Mouse (Mus musculus) heart, embryonic 15.5 days (tissue): ENCODE data around the gene Cyp27b1. TPM values are rescaled to one million over a fixed set of nuclear protein-coding genes. Genes with fewer than 3 reads are reported as not detected.
"Not testable (repeated sequence)": the region's sequence is repeated elsewhere in the genome, so short reads cannot be mapped to it uniquely, and the experiment has no call there.

Source experiments
- ATAC-seq: fragments of 200-750 bp; cut with Nextera tagmentation; replicated peaks from 2 replicates; pipeline ENCODE4 v1.8.0; 2017; ENCODE audit warnings: low read depth, moderate TSS enrichment; ENCODE audit not compliant: insufficient number of reproducible peaks, insufficient read depth, low FRiP score
- H3K27ac ChIP-seq: fragments of 300-500 bp; sonication (generic); 2 replicates; pipeline ENCODE4 v1.5.1; 2015; ENCODE audit warnings: mild to moderate bottlenecking, inconsistent platforms
- H3K27me3 ChIP-seq: fragments of 300-500 bp; sonication (generic); 2 replicates; pipeline ENCODE4 v1.6.1; 2015; ENCODE audit warnings: inconsistent platforms
- H3K36me3 ChIP-seq: fragments of 300-500 bp; sonication (generic); 2 replicates; pipeline ENCODE4 v1.6.1; 2015; ENCODE audit warnings: mild to moderate bottlenecking, inconsistent platforms
- H3K4me1 ChIP-seq: fragments of 300-500 bp; sonication (generic); replicated peaks from 2 replicates; pipeline ENCODE4 v1.6.1; 2015; ENCODE audit warnings: inconsistent platforms
- H3K4me2 ChIP-seq: fragments of 300-500 bp; sonication (generic); 2 replicates; pipeline ENCODE4 v1.6.1; 2015; ENCODE audit warnings: inconsistent platforms, mild to moderate bottlenecking, moderate library complexity
- H3K4me3 ChIP-seq: fragments of 300-500 bp; sonication (generic); 2 replicates; pipeline ENCODE4 v1.5.1; 2015; ENCODE audit warnings: mild to moderate bottlenecking, inconsistent platforms
- H3K9ac ChIP-seq: fragments of 300-500 bp; sonication (generic); 2 replicates; pipeline ENCODE4 v1.6.1; 2015; ENCODE audit warnings: mild to moderate bottlenecking, inconsistent platforms
- H3K9me3 ChIP-seq: fragments of 300-500 bp; sonication (generic); replicated peaks from 2 replicates; pipeline ENCODE4 v1.6.1; 2016; ENCODE audit warnings: inconsistent platforms
- WGBS: fragments of 180-500 bp; shearing (Covaris S2); methylation state at CpG from one replicate; pipeline ENCODE4 v1.1.7; 2015; ENCODE audit warnings: mixed read lengths; 5-methylcytosine and 5-hydroxymethylcytosine counted together
- polyA plus RNA-seq: library from polyadenylated mRNA; unstranded; fragments of >200 nt; fragmentation: Nextera tagmentation; extraction: Ambion mirVana; gene quantifications from 2 replicates; pipeline ENCODE4 v1.2.1, GENCODE M21; 2015

The Cyp27b1 gene
- polyA plus RNA-seq, 1 experiment from 2014 or later: 0.08 TPM

DNA sequence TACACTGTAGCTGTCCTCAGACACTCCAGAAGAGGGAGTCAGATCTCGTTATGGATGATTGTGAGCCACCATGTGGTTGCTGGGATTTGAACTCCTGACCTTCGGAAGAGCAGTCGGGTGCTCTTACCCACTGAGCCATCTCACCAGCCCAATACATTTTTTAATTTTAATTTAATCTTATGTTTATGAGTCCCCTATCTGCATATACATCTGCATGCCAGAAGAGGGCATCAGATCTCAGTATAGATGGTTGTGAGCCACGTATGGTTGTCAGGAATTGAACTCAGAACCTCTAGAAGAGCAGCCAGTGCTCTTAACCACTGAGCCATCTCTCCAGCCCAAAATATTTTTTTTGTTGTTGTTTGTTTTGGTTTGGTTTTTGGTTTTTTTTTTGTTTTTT, 24.2 kb downstream of the Cyp27b1 start:
- not testable (repeated sequence) for H3K9me3 ChIP-seq, H3K4me2 ChIP-seq, H3K27ac ChIP-seq, H3K4me3 ChIP-seq, ATAC-seq, H3K9ac ChIP-seq
- Histone ChIP-seq H3K36me3 (peaks cover 15% of the 10 kb centered on the region), H3K27me3 (peaks cover 24% of the 10 kb centered on the region), H3K4me1 (peaks cover 21% of the 10 kb centered on the region)
- 84% methylated on average over 4 of the region's 4 CpGs for WGBS

DNA sequence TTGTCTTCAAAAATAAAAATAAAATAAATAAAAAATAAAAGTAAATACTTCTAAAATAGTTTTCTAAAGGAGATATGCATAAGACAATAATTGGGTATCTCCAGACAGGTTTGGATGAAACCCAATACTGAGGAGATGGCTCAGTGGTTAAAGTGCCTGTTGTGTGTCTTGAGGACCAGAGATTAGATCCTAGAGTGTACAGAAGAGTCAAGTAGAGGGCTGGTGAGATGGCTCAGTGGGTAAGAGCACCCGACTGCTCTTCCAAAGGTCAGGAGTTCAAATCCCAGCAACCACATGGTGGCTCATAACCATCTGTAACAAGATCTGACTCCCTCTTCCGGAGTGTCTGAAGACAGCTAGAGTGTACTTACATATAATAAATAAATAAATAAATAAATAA, 24.9 kb downstream of the Cyp27b1 start:
- not testable (repeated sequence) for H3K27ac ChIP-seq, H3K4me2 ChIP-seq, H3K36me3 ChIP-seq, H3K9ac ChIP-seq, ATAC-seq, H3K4me3 ChIP-seq, H3K9me3 ChIP-seq
- peaks cover 31% of the 10 kb centered on the region for H3K27me3 ChIP-seq
- WGBS: 72% methylated on average over 2 of the region's 2 CpGs
- peaks cover 23% of the 10 kb centered on the region for H3K4me1 ChIP-seq

DNA sequence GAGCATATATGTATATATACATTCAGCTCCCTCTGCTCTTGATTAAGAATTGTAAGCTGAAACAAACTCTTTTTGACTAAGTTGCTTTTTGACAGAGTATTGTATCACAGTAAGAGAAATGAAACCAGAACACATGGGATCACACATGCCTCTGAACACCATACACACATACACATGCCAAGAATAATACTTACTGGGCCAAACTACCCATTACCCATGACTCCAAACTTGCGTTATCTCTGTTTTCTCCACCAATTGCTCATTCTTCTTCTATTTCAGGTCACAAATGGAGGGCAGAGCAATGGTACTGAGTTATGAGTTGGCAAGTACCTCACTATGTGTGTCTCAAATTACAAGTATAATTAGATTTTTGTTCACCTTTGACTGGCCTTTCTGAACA, 25.9 kb downstream of the Cyp27b1 start:
- no peaks in the 10 kb centered on the region for H3K36me3 ChIP-seq
- no peak for ATAC-seq
- peaks cover 41% of the 10 kb centered on the region for H3K27me3 ChIP-seq
- peaks cover 24% of the 10 kb centered on the region for H3K4me1 ChIP-seq
- 74% methylated on average over 1 of the region's 1 CpGs for WGBS
- H3K4me2 ChIP-seq: no peak overlapping the region
- H3K9ac ChIP-seq: no peak overlapping the region
- no peaks in the 10 kb centered on the region for H3K9me3 ChIP-seq
- H3K4me3 ChIP-seq: no peak overlapping the region
- H3K27ac ChIP-seq: no peak overlapping the region

- Histone ChIP-seq H3K27ac (no peak within 1 kb of the TSS), H3K27me3 (peaks cover 52% of the 10 kb centered on the region), H3K4me1 (peaks cover 29% of the 10 kb centered on the region), H3K9ac (no peak within 1 kb of the TSS), H3K9me3 (no peaks in the 10 kb centered on the region), H3K36me3 (no peaks in the 10 kb centered on the region), H3K4me2 (no peak within 1 kb of the TSS; the same call in 1 of the 2 replicates), H3K4me3 (peak within 1 kb of the TSS; percentile 12; the same call in 1 of the 2 replicates)
- WGBS: 47% methylated on average over 9 of the region's 9 CpGs
- ATAC-seq: no peak
Measured at GRCm38 (mm10) chr10:127075080-127075479, 27.0 kb downstream of the Cyp27b1 start, which contains the start of gene Agap2. TSS of gene Agap2 (plus strand) at chr10:127075284.

GRCm38 (mm10) chr10:127075651-127076050, 27.6 kb downstream of the Cyp27b1 start:
- peak overlapping the region; percentile 12; the same call in 1 of the 2 replicates for H3K4me3 ChIP-seq

GRCm38 (mm10) chr10:127076082-127076481, 28.0 kb downstream of the Cyp27b1 start:
- Histone ChIP-seq H3K36me3 (no peaks in the 10 kb centered on the region), H3K4me1 (peaks cover 35% of the 10 kb centered on the region), H3K9me3 (no peaks in the 10 kb centered on the region), H3K27me3 (peaks cover 62% of the 10 kb centered on the region), H3K9ac (no peak overlapping the region), H3K4me3 (no peak overlapping the region), H3K4me2 (no peak overlapping the region; the same call in 1 of the 2 replicates), H3K27ac (no peak overlapping the region)
- no peak for ATAC-seq
- 34% methylated on average over 4 of the region's 4 CpGs for WGBS

More at GRCm38 (mm10) chr10:127075651-127076050, 27.6 kb downstream of the Cyp27b1 start:
- Histone ChIP-seq H3K9ac (no peak overlapping the region), H3K27me3 (peaks cover 57% of the 10 kb centered on the region), H3K36me3 (no peaks in the 10 kb centered on the region), H3K4me2 (no peak overlapping the region; the same call in 1 of the 2 replicates), H3K4me1 (peaks cover 34% of the 10 kb centered on the region), H3K9me3 (no peaks in the 10 kb centered on the region), H3K27ac (no peak overlapping the region)
- whole genome bisulfite sequencing: 56% methylated on average over 8 of the region's 8 CpGs
- no peak for ATAC-seq

- Histone ChIP-seq H3K9me3 (no peaks in the 10 kb centered on the region), H3K4me1 (peaks cover 38% of the 10 kb centered on the region), H3K4me3 (no peak overlapping the region), H3K27ac (no peak overlapping the region), H3K36me3 (no peaks in the 10 kb centered on the region), H3K27me3 (peaks cover 76% of the 10 kb centered on the region), H3K4me2 (no peak overlapping the region), H3K9ac (no peak overlapping the region)
- no peak for ATAC-seq
- WGBS: 11% methylated on average over 10 of the region's 10 CpGs
Measured at GRCm38 (mm10) chr10:127077515-127077914, 29.5 kb downstream of the Cyp27b1 start.

GRCm38 (mm10) chr10:127078001-127078676, 30.1 kb downstream of the Cyp27b1 start:
- ATAC-seq: no peak
- H3K4me2 ChIP-seq: peak overlapping the region; percentile 74
- H3K4me1 ChIP-seq: peaks cover 38% of the 10 kb centered on the region
- H3K27me3 ChIP-seq: peaks cover 82% of the 10 kb centered on the region
- no peak overlapping the region for H3K27ac ChIP-seq
- no peaks in the 10 kb centered on the region for H3K36me3 ChIP-seq
- H3K4me3 ChIP-seq: peak overlapping the region; percentile 48
- WGBS: 8% methylated on average over 10 of the region's 12 CpGs
- no peak overlapping the region for H3K9ac ChIP-seq
- H3K9me3 ChIP-seq: no peaks in the 10 kb centered on the region

- Histone ChIP-seq H3K9me3 (no peaks in the 10 kb centered on the region), H3K4me3 (peak overlapping the region; percentile 48), H3K27me3 (peaks cover 90% of the 10 kb centered on the region), H3K27ac (no peak overlapping the region), H3K36me3 (no peaks in the 10 kb centered on the region), H3K9ac (peak overlapping the region; percentile 31), H3K4me1 (peaks cover 38% of the 10 kb centered on the region), H3K4me2 (peak overlapping the region; percentile 74)
- 0 out of 2 replicates have a peak, but pooled peaks have one; percentile 11 for ATAC-seq
- 3% methylated on average over 49 of the region's 49 CpGs for WGBS
Measured at GRCm38 (mm10) chr10:127078677-127079575, 30.9 kb downstream of the Cyp27b1 start.

GRCm38 (mm10) chr10:127079665-127080391, 31.8 kb downstream of the Cyp27b1 start:
- Histone ChIP-seq H3K36me3 (no peaks in the 10 kb centered on the region), H3K27me3 (peaks cover 95% of the 10 kb centered on the region), H3K9ac (peak overlapping the region; percentile 31), H3K4me1 (peaks cover 38% of the 10 kb centered on the region), H3K4me2 (peak overlapping the region; percentile 74), H3K9me3 (no peaks in the 10 kb centered on the region), H3K27ac (no peak overlapping the region), H3K4me3 (peak overlapping the region; percentile 48)
- WGBS: 8% methylated on average over 70 of the region's 70 CpGs
- no peak for ATAC-seq
